Mouse (Mus musculus): ENCODE data around the gene Hnf4a. TPM values are rescaled to one million over a fixed set of nuclear protein-coding genes. Genes with fewer than 3 reads are reported as not detected.

Hnf4a gene
- polyA plus RNA-seq, 1 experiment, result 330 TPM

DNA sequence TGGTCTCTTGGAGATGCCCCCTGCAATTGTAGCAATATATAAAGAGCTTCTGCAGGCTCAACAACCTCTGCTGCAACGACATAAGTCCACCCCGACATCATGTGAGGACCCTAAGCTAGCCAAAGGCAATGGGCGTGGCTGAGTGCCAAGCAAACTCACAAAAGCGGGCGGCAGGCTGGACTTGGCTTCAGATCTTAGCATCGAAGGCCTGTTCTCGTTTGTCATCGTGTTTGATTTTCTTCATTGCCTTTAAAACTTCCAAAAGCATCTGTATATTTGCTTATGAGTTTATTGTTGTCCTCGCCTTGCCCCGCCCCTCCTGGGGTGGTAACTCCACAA, 77.4 kb downstream of the Hnf4a start:
- no peak for DNase-seq (ENCODE audit: low read depth, low spot score)
- 38% methylated on average over 10 of the region's 10 CpGs for WGBS

- WGBS, result 49% methylated on average over 19 of the region's 19 CpGs
- DNase-seq (ENCODE audit: low read depth, low spot score), result no peak
These were observed 80.0 kb downstream of the Hnf4a start for GRCm38 (mm10) chr2:163586384-163587261.

GRCm38 (mm10) chr2:163587506-163587905, 80.9 kb downstream of the Hnf4a start:
- DNase-seq (ENCODE audit: low read depth, low spot score), result no peak
- WGBS, result 69% methylated on average over 5 of the region's 5 CpGs

GRCm38 (mm10) chr2:163590211-163590610, 83.6 kb downstream of the Hnf4a start:
- 30% methylated on average over 12 of the region's 12 CpGs for WGBS

GRCm38 (mm10) chr2:163590996-163591395, 84.4 kb downstream of the Hnf4a start:
- WGBS, result 69% methylated on average over 5 of the region's 5 CpGs
- DNase-seq (ENCODE audit: low read depth, low spot score), result no peak

More at GRCm38 (mm10) chr2:163590211-163590610, 83.6 kb downstream of the Hnf4a start:
- DNase-seq (ENCODE audit: low read depth, low spot score), result no peak

DNA sequence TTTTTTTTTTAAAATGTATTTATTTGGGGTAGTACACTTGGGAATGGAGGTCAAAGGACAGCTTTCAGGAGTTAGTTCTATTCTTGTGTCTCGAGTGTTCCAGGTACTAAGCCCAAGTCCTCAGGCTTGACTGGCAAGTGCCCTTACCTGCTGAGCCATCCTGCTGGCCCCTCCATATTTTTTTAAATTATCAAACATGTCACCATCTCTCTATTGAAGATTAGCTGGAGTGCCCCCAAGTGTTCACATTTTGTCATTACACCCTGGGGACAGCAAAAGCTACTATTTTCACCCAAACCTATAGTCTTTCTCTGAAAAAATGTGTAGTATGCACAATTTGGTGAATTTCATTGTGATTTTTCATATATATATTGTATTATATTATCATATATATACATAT, 85.5 kb downstream of the Hnf4a start:
- DNase-seq (ENCODE audit: low read depth, low spot score), result no peak
- 68% methylated on average over 1 of the region's 1 CpGs for WGBS

DNA sequence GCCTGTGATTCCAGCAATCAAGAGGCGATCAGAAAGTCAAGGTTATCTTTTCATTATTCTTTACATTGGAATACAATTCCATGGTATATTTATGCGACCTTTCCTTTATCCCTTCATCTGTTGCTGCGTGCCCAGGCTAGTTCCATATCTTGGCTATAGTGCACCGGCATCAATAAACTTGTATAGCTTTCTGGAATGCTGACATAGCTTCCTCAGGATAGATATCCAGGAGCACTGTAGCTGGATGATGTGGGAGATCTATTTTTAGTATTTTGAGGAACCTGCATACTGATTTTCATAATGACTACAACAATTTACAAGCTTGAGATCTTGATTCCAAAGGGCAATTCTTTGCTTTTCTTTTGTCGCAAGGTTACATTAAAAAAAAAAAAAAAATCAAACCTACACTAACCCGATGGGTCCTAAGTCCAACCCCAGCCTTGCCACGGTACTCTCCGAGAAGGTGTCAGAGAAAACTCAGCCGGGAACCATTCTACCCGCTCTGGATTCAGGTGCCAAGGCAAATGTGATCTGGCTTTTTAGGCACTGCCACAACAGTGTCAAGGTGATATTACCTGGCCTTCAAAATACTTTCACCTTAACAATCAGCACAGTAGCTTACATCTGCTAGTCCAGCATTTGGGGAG, 87.2 kb downstream of the Hnf4a start:
- DNase-seq (ENCODE audit: low read depth, low spot score), result no peak
- WGBS, result 38% methylated on average over 10 of the region's 10 CpGs

DNA sequence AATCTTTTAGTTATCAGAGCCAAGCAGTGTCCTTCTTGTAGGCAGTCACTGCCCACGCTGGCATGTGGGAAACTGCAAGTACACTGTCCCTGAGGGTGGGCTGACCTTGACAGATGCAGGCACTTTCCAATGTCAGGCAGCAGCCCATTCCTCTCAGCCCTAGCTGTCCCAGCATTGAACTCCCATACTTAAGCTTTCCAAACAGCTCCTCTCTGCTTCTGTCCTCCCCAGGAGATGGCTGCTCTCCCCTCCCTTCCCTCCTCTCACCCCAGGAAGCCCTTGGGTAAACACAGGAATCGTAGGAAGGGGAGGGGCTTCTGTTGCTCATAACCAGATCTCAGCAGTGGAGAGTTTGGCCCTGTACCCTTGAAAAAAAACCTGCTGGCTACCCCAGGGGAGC, 88.5 kb downstream of the Hnf4a start:
- 18% methylated on average over 2 of the region's 2 CpGs for WGBS
- DNase-seq (ENCODE audit: low read depth, low spot score), result no peak

DNA sequence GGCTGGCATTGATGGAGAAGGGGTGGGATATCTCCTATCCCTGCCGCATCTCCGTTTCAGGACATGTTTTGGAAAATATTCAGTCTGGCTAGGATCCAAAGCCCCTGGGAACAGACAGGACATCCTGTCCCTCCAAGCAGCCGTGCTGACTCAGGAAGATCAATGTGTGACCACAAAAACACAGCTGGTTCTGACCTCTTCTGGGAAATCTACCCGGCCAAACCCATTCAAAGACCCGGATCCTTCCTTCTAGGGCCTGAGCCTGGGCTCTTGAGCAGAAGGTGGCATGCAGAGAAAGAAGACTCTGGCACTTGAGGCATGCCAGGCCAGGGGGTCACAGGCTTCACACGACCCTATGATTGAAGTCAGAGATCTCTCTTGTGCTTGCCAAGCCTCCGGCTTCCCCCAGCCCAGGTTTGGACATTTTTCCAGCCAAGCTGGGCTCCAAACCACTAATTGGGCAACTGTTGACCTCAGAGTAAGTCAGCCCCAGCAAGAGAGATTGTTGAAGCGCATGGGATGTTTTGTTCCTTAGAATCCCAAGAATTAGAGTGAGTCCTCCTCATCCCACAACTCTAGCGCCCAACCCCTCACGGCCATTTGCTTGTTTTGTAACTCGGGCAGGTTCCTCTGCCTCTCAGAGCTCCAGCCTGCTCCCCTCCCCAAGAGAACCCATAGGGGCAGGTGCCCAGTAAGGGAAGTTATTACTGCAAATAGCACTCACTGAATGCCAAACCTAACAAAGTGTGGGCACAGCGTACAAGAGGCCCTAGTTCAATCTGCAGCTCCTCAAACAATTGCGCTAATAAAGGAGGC, 89.7 kb downstream of the Hnf4a start:
- no peak for DNase-seq (ENCODE audit: low read depth, low spot score)
- WGBS, result 50% methylated on average over 13 of the region's 13 CpGs

- no peak for DNase-seq (ENCODE audit: low read depth, low spot score)
These were observed 90.2 kb downstream of the Hnf4a start for GRCm38 (mm10) chr2:163596873-163597155.

DNA sequence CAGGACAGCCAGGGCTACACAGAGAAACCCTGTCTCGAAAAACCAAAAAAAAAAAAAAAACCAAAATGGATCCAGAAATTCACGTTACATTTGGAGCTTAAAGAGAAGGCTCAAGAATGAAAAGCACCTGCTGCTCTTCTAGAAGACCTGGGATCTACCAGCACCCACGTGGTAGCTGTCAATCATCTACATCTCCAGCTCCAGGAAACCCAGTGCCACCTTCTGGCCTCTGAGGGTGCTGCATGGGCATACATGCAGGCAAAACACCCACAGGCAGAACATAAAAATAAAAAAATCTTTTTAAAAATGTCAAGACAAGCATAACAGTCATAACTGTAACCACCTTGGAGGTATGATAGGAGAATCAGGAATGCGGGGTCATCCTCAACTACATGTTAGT, 91.1 kb downstream of the Hnf4a start:
- no peak for DNase-seq (ENCODE audit: low read depth, low spot score)
- WGBS, result 37% methylated on average over 4 of the region's 4 CpGs

More at GRCm38 (mm10) chr2:163596873-163597155, 90.2 kb downstream of the Hnf4a start:
- WGBS, result 27% methylated on average over 3 of the region's 3 CpGs

GRCm38 (mm10) chr2:163599226-163599625, 92.6 kb downstream of the Hnf4a start:
- no peak for DNase-seq (ENCODE audit: low read depth, low spot score)
- WGBS, result 3% methylated on average over 1 of the region's 1 CpGs

- 81% methylated on average over 7 of the region's 7 CpGs for WGBS
- DNase-seq (ENCODE audit: low read depth, low spot score), result no peak
These were observed 94.5 kb downstream of the Hnf4a start for GRCm38 (mm10) chr2:163601066-163601465.

- DNase-seq (ENCODE audit: low read depth, low spot score), result no peak
- WGBS, result 66% methylated on average over 7 of the region's 7 CpGs
These were observed 95.1 kb downstream of the Hnf4a start for GRCm38 (mm10) chr2:163601712-163602100.

DNA sequence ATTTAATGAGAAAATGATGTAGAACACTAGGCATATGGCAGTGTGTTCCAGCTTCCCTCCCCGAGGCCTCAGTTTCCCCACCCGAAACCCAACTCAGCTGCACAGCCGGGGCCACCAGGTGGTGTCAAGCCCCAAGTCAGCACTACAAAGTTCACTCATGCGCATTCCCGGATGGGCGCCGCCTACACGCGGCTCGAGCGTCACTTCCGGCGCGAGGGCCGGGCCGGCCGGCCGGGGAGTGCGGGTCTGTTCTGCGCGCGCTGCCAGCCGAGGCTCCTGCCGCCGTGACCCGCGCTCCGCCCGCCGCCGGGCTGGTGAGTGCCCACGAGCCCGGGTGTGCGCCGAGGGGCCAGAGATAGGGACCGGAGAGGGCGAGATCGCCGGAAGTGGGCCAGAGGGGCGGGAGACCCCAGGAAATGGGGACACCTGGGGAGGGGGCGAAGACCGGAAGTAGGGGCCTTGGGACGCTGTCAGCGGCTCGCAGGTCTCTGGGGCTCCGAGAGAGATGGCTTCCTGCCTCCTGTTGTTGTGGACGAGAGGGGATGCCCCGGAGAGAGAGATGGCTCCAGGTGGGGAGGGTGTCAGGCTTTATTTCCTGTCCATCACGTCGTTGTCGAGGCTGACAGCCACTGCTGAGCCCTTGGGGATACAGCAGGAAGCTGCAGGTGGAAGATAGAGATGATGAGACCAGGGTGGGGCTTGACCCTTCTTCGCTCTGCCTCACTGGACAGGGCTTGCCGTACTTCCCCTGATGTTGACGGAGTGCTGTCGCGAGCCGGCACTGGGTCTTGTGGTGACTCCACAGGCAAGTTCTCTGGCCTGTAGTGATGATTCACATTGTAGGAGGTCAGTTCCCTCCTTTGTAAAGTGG, 95.7 kb downstream of the Hnf4a start, which contains the start of gene Ttpal:
Ttpal (plus strand) TSS at position 214 of the 871 bp plus-strand sequence.
- under 1% methylated on average over 57 of the region's 57 CpGs for WGBS
- no peak for DNase-seq (ENCODE audit: low read depth, low spot score)

DNA sequence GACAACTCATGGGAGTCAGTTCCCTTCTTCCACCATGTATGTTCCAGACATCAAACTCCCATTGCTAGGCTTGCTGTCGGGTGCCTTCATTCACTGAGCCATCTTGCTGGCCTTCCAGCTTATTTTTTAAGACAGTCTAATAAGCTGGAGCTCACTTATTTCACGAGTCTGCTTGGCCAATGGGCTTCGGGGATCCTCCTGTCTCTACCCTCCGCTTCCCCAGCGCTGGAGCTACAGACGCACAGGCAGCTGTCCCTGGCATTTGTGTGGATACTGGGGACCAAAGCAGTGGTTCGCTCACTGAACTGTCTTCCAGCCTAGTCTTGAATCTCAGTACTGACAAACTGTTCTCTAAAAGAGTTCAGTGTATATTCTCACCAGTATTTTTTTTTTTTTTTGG, 99.6 kb downstream of the Hnf4a start:
- WGBS, result 91% methylated on average over 7 of the region's 7 CpGs
- DNase-seq (ENCODE audit: low read depth, low spot score), result no peak

DNA sequence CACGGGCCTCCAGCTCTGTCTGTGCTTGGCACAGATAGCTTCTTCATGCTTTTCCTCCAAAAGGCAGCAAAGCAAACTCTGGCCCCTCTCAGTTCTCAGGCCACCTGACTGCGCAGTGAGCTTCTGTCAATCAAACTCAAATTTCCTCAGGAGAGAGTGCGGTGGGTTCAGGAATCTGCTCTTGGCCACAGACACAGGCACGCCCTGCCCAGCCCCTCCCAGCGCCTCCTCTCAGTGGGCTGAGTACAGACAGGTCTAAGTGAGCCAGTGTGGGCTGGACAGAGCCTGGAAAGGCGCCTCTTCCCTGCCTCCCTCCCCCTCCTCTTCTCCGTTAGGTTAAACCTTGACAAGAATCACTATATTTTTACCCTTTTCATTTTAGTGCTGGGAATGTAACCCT, 101.4 kb downstream of the Hnf4a start:
- WGBS, result 77% methylated on average over 7 of the region's 7 CpGs
- no peak for DNase-seq (ENCODE audit: low read depth, low spot score)

DNA sequence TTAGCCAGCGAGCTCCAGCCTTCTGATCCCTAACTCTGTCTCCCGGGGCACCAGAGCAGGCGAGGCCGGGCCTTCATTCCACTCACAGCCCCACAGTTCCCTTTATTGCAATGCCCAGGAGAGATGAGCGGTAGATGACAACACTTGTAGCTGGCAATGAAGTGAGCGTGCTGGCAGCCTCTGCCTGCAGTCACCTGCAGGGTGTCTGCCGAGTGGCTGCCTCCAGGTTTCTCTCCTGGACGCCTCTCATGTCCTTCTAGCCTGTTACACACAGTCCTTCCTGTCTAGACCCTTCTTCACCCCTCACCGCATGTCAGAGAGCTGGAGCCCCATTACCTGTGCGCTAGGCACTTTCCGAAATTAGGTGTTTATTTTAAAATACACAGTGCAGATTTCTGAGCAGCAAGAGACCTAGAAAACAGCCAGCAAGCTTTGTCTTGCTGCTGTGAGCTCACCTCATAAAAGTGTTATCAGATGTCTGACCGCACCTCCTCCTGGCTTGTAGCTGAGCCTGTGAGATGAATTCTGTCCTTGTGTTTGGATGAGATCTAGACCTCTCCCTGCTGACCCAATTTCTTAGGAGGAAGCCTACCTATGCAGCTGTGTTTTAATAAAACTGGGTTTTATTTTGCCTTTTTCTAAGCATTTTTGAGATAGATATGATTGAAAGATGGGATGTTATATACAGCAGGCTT, 102.8 kb downstream of the Hnf4a start:
- WGBS, result 58% methylated on average over 12 of the region's 12 CpGs
- no peak for DNase-seq (ENCODE audit: low read depth, low spot score)

GRCm38 (mm10) chr2:163611176-163611575, 104.6 kb downstream of the Hnf4a start:
- no peak for DNase-seq (ENCODE audit: low read depth, low spot score)
- 38% methylated on average over 9 of the region's 9 CpGs for WGBS
